Mouse (Mus musculus): ENCODE measurements around the gene Ddah1. TPM values are rescaled to one million over a fixed set of nuclear protein-coding genes. Genes with fewer than 3 reads are reported as not detected.

Ddah1 gene
- total RNA-seq, 2 experiments from 2014 or later: 11.0 to 13.7 TPM

GRCm38 (mm10) chr3:145816807-145817206 is 58.3 kb downstream of the Ddah1 start:
- peak; percentile 19 for DNase-seq

- DNase-seq: no peak
Measured at GRCm38 (mm10) chr3:145817276-145817675, 58.8 kb downstream of the Ddah1 start.

DNA sequence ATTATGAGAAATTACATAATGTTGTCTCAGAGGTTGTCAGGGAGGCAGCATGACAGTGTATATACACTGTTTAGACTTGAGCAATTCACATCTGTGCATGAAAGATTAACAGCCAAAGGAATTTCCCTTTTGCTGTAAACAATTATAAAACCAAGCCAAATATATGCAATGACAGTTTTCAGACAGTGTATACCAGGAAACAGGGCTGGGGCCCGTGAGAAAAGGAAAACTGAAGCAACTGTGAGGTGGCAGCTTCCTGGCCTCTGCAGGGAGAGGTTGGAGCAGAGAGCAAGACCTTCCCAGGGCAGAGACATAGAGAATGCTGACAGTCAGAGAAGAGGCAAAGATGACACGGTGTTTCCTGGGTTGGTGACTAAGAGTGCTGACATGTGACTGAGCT is 62.0 kb downstream of the Ddah1 start:
- no peak for DNase-seq

DNA sequence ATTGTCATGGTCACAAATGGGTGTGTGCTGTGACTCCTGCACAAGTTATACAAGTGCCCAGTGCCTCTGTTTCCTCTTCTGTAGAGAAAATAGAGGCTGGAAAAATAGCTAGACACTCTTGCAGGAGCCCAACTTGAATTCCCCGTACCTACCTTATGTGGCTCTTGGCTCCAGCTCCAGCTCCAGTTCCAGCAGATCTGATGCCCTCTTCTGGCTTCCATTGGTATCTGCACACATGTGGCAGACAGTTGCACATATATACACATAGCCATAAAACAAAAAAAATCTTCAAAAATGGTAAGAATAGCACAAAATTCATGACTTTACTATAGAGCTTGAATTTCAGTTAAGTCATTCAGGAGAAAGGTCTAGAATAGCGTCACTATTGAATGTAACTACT is 62.5 kb downstream of the Ddah1 start:
- no peak for DNase-seq

GRCm38 (mm10) chr3:145822201-145822600 is 63.7 kb downstream of the Ddah1 start:
- DNase-seq: no peak

- no peak for DNase-seq
Measured at GRCm38 (mm10) chr3:145823661-145824060, 65.2 kb downstream of the Ddah1 start.

DNA sequence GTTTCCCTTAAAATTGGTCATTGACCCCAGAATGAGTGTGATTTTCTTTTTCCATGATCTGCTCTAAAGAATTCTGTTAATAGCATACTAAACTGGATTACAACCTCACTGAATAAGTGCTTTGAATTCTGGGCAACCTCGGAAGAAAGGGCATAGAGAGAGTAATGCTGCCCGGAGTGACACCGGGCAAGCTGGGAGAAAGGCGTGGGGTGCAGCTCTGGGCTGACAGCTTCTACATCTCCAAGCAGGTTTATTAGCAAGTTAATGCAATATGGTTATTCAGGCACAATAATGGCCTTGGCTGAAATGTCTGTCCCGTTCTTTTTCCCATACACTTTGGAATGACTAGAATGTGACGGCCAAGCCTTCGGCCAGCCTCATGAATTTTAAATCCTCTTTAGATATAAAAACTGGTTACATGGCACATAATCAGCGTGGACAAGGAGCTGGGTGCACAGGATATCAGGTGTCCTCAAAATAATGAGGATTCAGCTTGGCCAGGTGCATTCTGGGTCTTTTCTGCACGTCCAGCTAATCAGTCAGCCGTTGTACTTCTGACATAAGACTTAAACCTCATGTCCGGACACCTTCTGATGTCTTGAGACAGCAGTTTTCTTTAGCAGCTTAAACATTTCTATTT is 67.1 kb downstream of the Ddah1 start:
- DNase-seq: no peak

- peak; percentile 69 for DNase-seq
Measured at GRCm38 (mm10) chr3:145827191-145828045, 68.9 kb downstream of the Ddah1 start.

DNA sequence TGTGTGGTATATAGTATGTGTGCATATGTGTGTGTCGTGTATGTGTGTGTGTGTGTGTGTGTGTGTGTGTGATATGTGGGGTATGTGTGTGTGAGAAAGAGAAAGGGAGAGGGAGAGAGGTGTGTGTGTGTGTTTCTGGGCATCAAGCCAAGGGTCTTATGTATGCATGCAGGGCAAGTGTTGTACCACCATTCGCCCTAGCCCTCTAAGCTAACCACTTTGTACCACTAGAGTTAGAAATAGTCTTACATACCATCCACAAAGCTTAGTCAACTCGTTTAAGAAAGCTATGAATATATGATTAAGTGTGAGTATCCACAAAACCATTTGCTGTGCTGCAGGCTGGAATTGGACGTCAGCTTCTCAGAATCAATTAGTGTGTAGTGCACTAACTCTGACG is 70.4 kb downstream of the Ddah1 start:
- no peak for DNase-seq

- no peak for DNase-seq
Measured at GRCm38 (mm10) chr3:145833948-145834538, 75.6 kb downstream of the Ddah1 start.

DNA sequence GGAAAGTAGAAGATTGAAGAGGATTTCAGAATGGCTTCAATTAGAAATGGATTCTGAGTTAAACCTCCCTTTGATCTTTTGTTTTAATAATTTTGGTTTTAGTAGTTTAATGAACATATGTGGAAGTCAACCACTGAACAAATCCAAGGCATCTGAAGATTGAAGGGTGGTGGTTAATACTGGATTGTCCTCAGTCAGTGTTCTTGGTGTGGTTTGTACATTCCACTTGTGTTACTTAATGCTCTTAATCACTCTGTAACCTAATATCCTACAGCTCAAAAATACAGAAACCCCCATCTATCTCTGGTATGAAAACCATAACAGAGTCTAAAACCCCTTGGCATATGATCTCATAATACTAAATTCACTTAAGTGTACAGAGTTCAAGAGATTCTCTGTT is 79.8 kb downstream of the Ddah1 start:
- no peak for DNase-seq

DNA sequence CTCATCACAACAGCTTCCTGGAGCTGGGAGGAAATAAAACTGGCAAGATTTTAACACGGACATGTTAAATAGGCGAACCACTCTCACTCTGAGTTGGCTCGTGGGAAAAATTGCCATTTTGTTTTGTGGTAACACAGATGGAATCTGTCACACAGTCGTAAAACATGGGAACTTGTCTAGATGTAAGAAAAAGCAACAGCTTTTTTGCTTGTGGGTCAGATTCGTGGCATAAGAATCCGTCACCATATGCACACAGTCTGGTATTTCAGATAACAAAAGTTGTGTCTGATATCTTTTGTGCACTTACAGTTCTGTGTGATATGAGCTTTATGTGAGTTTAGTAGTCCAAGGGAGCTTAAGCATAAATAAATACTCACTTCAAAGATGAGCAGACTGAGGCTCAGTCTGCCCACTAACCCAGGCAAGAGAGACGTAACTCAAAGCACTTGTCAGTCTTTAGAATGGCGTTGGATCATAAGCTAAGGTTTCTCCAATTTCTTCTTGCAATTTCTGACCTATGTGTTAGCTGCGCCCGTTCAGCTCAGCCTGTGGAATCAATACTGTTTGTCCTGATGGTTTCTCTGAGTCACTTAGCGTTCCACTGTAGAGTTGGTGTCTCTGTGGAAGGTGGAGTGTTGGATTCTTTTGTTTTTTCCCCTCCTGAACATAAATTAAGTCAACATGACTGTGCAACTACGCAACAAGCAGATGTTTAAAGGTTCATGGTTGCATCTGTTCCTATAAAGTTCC is 83.7 kb downstream of the Ddah1 start:
- no peak for DNase-seq

- DNase-seq: peak; percentile 48
Measured at GRCm38 (mm10) chr3:145843836-145844235, 85.4 kb downstream of the Ddah1 start.

DNA sequence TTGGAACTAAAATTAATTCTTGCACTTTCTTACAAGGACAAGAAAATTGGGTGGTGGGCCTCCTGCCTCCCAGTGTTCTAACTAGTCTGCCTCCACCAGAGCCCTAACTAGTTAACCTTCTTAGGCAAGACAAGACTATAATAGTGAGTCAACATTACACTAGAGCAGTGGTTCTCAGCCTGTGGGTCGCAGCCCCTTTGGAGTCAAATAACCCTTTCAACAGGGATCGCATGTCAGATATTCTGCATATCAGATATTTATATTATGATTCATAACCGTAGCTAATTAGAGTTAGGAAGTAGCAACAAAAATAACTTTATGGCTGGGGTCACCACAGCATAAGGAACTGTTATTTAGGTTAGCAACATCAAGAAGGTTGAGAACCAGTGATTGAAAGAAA is 86.4 kb downstream of the Ddah1 start:
- no peak for DNase-seq

- DNase-seq: no peak
Measured at GRCm38 (mm10) chr3:145846255-145846654, 87.8 kb downstream of the Ddah1 start.

DNA sequence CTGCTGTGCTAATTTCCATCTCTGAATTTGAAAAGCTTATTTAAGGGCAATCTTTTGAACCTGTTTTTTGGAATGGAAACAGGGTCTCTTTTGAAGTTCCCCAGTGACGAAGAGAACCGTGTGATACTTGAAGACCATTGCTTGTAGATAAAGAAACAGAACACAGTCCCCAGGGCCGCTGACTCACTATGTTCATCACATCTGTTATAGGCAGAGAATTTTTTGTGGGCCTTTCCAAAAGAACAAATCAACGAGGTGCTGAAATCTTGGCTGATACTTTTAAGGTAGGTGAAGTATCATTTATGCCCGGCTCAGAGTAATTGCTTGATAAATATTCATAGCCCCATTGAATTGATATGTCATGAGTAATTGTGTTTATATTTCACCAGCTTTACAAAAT is 93.6 kb downstream of the Ddah1 start:
- no peak for DNase-seq

GRCm38 (mm10) chr3:145852800-145853199 is 94.3 kb downstream of the Ddah1 start:
- no peak for DNase-seq

- DNase-seq: no peak
Measured at GRCm38 (mm10) chr3:145853713-145854112, 95.2 kb downstream of the Ddah1 start.

- DNase-seq: no peak
Measured at GRCm38 (mm10) chr3:145854427-145854826, 96.0 kb downstream of the Ddah1 start.

- DNase-seq: no peak
Measured at GRCm38 (mm10) chr3:145855299-145855698, 96.8 kb downstream of the Ddah1 start.

DNA sequence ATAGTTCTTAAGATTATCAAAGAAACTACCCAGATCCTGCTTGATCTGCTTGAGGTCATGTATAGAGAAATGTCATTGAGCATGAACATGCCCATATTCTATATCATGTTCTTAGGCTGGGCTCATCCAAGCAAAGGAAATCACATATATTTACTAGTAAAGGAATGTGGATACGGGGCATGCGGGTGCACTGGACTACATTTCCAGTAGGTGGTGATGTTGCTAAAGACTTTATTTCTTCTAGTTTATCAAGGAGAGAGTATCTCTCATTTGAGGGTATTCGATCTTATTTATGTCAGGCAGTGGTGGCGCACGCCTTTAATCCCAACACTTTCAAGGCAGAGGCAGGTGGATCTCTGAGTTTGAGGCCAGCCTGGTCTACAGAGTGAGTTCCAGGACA is 99.9 kb downstream of the Ddah1 start:
- no peak for DNase-seq

GRCm38 (mm10) chr3:145862521-145862920 is 104.0 kb downstream of the Ddah1 start:
- no peak for DNase-seq

Data from adrenal gland, postnatal 10 days (tissue).